Mouse (Mus musculus) embryonic fibroblast, embryonic 13.5 days (primary cell): Measurements from ENCODE around the gene Ercc8.

Experiments used
- CTCF ChIP-seq: IDR thresholded peaks from 2 replicates; pipeline ENCODE4 v1.5.1; 2011; ENCODE audit warnings: mild to moderate bottlenecking, control low read depth, low read length, moderate library complexity, borderline replicate concordance; ENCODE audit not compliant: insufficient read depth
- POLR2A ChIP-seq: IDR thresholded peaks from 2 replicates; pipeline ENCODE4 v1.6.1; 2011; ENCODE audit warnings: low read depth, mild to moderate bottlenecking, control low read depth, low read length, moderate library complexity

DNA sequence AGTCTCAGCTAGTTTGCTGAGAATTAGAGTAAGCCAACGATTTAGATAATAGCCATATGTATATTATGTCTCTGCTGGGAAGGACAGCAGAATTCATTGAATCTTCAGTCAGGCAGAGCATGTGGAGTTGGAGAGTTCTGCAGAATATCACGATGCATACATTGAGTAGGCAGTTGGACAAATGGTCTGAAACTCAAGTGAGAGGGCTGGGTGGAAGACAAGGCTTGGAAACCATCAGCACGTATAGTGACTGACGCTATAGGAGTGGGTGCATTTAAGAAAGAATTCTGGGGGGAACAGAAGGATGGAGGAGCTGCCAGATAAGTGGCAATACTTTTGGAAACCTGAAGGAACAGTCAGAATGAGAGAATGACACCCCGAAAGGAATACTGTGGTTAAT lies 27.8 kb upstream of the Ercc8 start:
- TF ChIP-seq CTCF (no peak), POLR2A (no peak)
